Mouse (Mus musculus): ENCODE measurements around the gene Pgbd5.

GRCm38 (mm10) chr8:124418927-124419326 is 20.5 kb downstream of the Pgbd5 start:
- TF ChIP-seq CTCF (conservative IDR thresholded peaks at IDR 0.05 in 1 of 2, IDR thresholded peaks at IDR 0.05 in 1 of 2; ENCODE audit: low read depth in 2 of 2, low read length in 2 of 2), result no peak
- no peak for TF ChIP-seq POLR2A (IDR thresholded peaks at IDR 0.05; ENCODE audit: low read depth, low read length)
- no peak for TF ChIP-seq CHD1 (IDR thresholded peaks at IDR 0.05; ENCODE audit: low read depth, low read length)
- TF ChIP-seq KAT2A (IDR thresholded peaks at IDR 0.05; ENCODE audit: insufficient replicate concordance, low read length), result no peak

All from CH12.LX (cell line).